Mouse (Mus musculus) ES-E14 (cell line): ENCODE data around the gene Upf2. TPM values are rescaled to one million over a fixed set of nuclear protein-coding genes. Genes with fewer than 3 reads are reported as not detected.

Experiments used
- DNase-seq: peaks from one replicate; pipeline ENCODE4 v3.0.0-alpha.2; 2013; ENCODE audit warnings: low read depth, low spot score
- H3K27ac ChIP-seq: 2 replicates; pipeline ENCODE4 v1.5.1; 2012; ENCODE audit warnings: low read depth, mild to moderate bottlenecking, low read length, moderate library complexity, mixed read lengths; ENCODE audit not compliant: poor library complexity, insufficient read depth, severe bottlenecking
- H3K36me3 ChIP-seq: 2 replicates; pipeline ENCODE4 v1.6.1; 2012; ENCODE audit warnings: mild to moderate bottlenecking, low read length, moderate library complexity, mixed read lengths; ENCODE audit not compliant: control insufficient read depth, poor library complexity, insufficient read depth, severe bottlenecking
- H3K4me1 ChIP-seq, 2 experiments: fragments of 150-350 bp in 1 of 2; sonication (generic) in 1 of 2; 2 replicates each; pipeline ENCODE4 v1.6.1; 2012; ENCODE audit warnings: low read length in 2 of 2, mild to moderate bottlenecking in 1 of 2, mixed read lengths in 1 of 2; ENCODE audit not compliant: control insufficient read depth in 2 of 2, insufficient read depth in 2 of 2, poor library complexity in 1 of 2
- H3K4me3 ChIP-seq, 2 experiments: fragments of 150-350 bp in 1 of 2; sonication (generic) in 1 of 2; 2 replicates each; pipeline ENCODE4 v1.5.1; 2012; ENCODE audit warnings: low read length in 2 of 2, low read depth in 1 of 2, mild to moderate bottlenecking in 1 of 2, mixed read lengths in 1 of 2; ENCODE audit not compliant: insufficient read depth in 1 of 2, poor library complexity in 1 of 2, severe bottlenecking in 1 of 2
- H3K9ac ChIP-seq: 2 replicates; pipeline ENCODE4 v1.6.1; 2012; ENCODE audit warnings: low read depth, mild to moderate bottlenecking, low read length, mixed read lengths; ENCODE audit not compliant: poor library complexity, insufficient read depth, severe bottlenecking
- H3K9me3 ChIP-seq: fragments of 150-350 bp; sonication (generic); 2 replicates; pipeline ENCODE4 v1.6.1; 2012; ENCODE audit warnings: low read depth, mild to moderate bottlenecking, low read length; ENCODE audit not compliant: control insufficient read depth, insufficient read depth
- CHD2 ChIP-seq: IDR thresholded peaks from 2 replicates; pipeline ENCODE4 v1.6.1; 2014; ENCODE audit warnings: mild to moderate bottlenecking, low read depth, low read length, inconsistent platforms
- HCFC1 ChIP-seq: IDR thresholded peaks from 2 replicates; pipeline ENCODE4 v1.6.1; 2012; ENCODE audit warnings: low read length, inconsistent platforms, borderline replicate concordance; ENCODE audit not compliant: insufficient read depth
- MAFK ChIP-seq: IDR thresholded peaks from 2 replicates; pipeline ENCODE4 v1.6.1; 2014; ENCODE audit warnings: mild to moderate bottlenecking, low read depth, low read length, inconsistent platforms; ENCODE audit not compliant: insufficient read depth
- ZC3H11A ChIP-seq: IDR thresholded peaks from 2 replicates; pipeline ENCODE4 v1.6.1; 2012; ENCODE audit warnings: low read depth, mild to moderate bottlenecking, inconsistent platforms, low read length, borderline replicate concordance
- ZNF384 ChIP-seq: IDR thresholded peaks from 2 replicates; pipeline ENCODE4 v1.6.1; 2012; ENCODE audit warnings: low read depth, low read length, inconsistent platforms
- in situ Hi-C, 2 experiments: fragments of 600-800 bp; cut with MboI; formaldehyde crosslinking; loops; one replicate each; pipeline ENCODE4 v1.15.1; 2025; ENCODE audit warnings: low sequenced_read_pairs in 2 of 2, inconsistent platforms in 1 of 2; ENCODE audit not compliant: unreplicated experiment in 2 of 2
- total RNA-seq: library from RNA; depleted of rRNA; stranded (reverse); fragments of 300-350 nt; gene quantifications from 2 replicates; pipeline ENCODE4 v1.2.3, GENCODE M21; 2012; rRNA removed

Upf2 gene
- total RNA-seq, 1 experiment: 18.6 TPM

GRCm38 (mm10) chr2:6098924-6099323, 147.7 kb downstream of the Upf2 start:
- Histone ChIP-seq H3K27ac (no peak overlapping the region), H3K9ac (no peak overlapping the region), H3K36me3 (no peaks in the 10 kb centered on the region), H3K9me3 (no peaks in the 10 kb centered on the region), H3K4me1 (peaks cover 12 to 18% of the 10 kb centered on the region in 2 experiments; a peak in 3 of 4 replicates), H3K4me3 (peak overlapping the region in 1 of 2 experiments; percentile 18; a peak in 2 of 4 replicates)
- TF ChIP-seq ZC3H11A (no peak), MAFK (no peak), ZNF384 (no peak), CHD2 (no peak), HCFC1 (no peak)
- no peak for DNase-seq
- in situ Hi-C loops: no loop called here

GRCm38 (mm10) chr2:6099443-6099842, 148.2 kb downstream of the Upf2 start:
- no peak overlapping the region for H3K27ac ChIP-seq
- in situ Hi-C loops: no loop called here
- H3K4me1 ChIP-seq: peaks cover 12 to 18% of the 10 kb centered on the region in 2 experiments; a peak in 3 of 4 replicates
- no peak overlapping the region for H3K9ac ChIP-seq
- no peaks in the 10 kb centered on the region for H3K36me3 ChIP-seq
- peak overlapping the region in 1 of 2 experiments; percentile 18; a peak in 2 of 4 replicates for H3K4me3 ChIP-seq
- H3K9me3 ChIP-seq: no peaks in the 10 kb centered on the region
- DNase-seq: no peak
- no peak for TF ChIP-seq MAFK

- Histone ChIP-seq H3K27ac (no peak overlapping the region), H3K9me3 (no peaks in the 10 kb centered on the region), H3K4me3 (peak overlapping the region; percentile 63 to 69), H3K4me1 (peaks cover 12 to 18% of the 10 kb centered on the region in 2 experiments; a peak in 3 of 4 replicates), H3K36me3 (no peaks in the 10 kb centered on the region), H3K9ac (peak overlapping the region; percentile 36)
- TF ChIP-seq HCFC1 (no peak), CHD2 (no peak), MAFK (no peak), ZC3H11A (no peak), ZNF384 (no peak)
- in situ Hi-C loops: no loop called here
- DNase-seq: no peak
Measured at GRCm38 (mm10) chr2:6100027-6100749, 148.9 kb downstream of the Upf2 start.

- in situ Hi-C loops: no loop called here
- no peak overlapping the region for H3K27ac ChIP-seq
- no peaks in the 10 kb centered on the region for H3K36me3 ChIP-seq
- no peak for DNase-seq
- TF ChIP-seq ZC3H11A (no peak), ZNF384 (no peak), CHD2 (no peak), MAFK (no peak)
- no peaks in the 10 kb centered on the region for H3K9me3 ChIP-seq
- peaks cover 12 to 18% of the 10 kb centered on the region in 2 experiments; a peak in 3 of 4 replicates for H3K4me1 ChIP-seq
- H3K4me3 ChIP-seq: peak overlapping the region; percentile 63 to 69
- peak overlapping the region; percentile 36 for H3K9ac ChIP-seq
Measured at GRCm38 (mm10) chr2:6100755-6101154, 149.5 kb downstream of the Upf2 start.

GRCm38 (mm10) chr2:6105437-6105836, 154.2 kb downstream of the Upf2 start:
- H3K9ac ChIP-seq: no peak overlapping the region
- H3K36me3 ChIP-seq: no peaks in the 10 kb centered on the region
- in situ Hi-C loops: no loop called here
- H3K4me3 ChIP-seq: no peak overlapping the region
- TF ChIP-seq ZNF384 (no peak), MAFK (no peak)
- no peak overlapping the region for H3K27ac ChIP-seq
- no peak for DNase-seq
- no peaks in the 10 kb centered on the region for H3K9me3 ChIP-seq
- H3K4me1 ChIP-seq: peaks cover 0 to 2% of the 10 kb centered on the region in 2 experiments; a peak in 1 of 4 replicates

Other genes starting within 250 kb of the Upf2 start
- 12.5 and 22.0 TPM in 2 replicates for gene Camk1d, start 237.0 kb upstream of the Upf2 start, total RNA-seq
- gene Nudt5, start 106.5 kb upstream of the Upf2 start, total RNA-seq: 54.4 and 67.8 TPM in 2 replicates
- 121 and 147 TPM in 2 replicates for gene Cdc123, start 106.3 kb upstream of the Upf2 start, total RNA-seq
- 1.7 and 3.0 TPM in 2 replicates for gene Gm13199, start 88.5 kb upstream of the Upf2 start, total RNA-seq
- gene Sec61a2, start 56.0 kb upstream of the Upf2 start, total RNA-seq: 56.1 and 71.1 TPM in 2 replicates
- 12.0 and 28.1 TPM in 2 replicates for gene Dhtkd1, start 8.7 kb upstream of the Upf2 start, total RNA-seq
- gene Proser2, start 178.7 kb downstream of the Upf2 start, total RNA-seq: 1.9 TPM in 2 replicates